Mouse (Mus musculus) megakaryocyte, embryonic 14.5 days (primary cell): Measurements from ENCODE around the gene Defb13.
"Not testable (repeated sequence)": the region's sequence is repeated elsewhere in the genome, so short reads cannot be mapped to it uniquely, and the experiment has no call there.

Source experiments
- FLI1 ChIP-seq: IDR thresholded peaks from 2 replicates; pipeline ENCODE4 v1.6.1; 2012; ENCODE audit warnings: low read length, inconsistent platforms, mixed read lengths
- GATA1 ChIP-seq: IDR thresholded peaks from 3 replicates; pipeline ENCODE4 v1.6.1; 2012; ENCODE audit warnings: mixed read lengths, low read length, inconsistent platforms, borderline replicate concordance

DNA sequence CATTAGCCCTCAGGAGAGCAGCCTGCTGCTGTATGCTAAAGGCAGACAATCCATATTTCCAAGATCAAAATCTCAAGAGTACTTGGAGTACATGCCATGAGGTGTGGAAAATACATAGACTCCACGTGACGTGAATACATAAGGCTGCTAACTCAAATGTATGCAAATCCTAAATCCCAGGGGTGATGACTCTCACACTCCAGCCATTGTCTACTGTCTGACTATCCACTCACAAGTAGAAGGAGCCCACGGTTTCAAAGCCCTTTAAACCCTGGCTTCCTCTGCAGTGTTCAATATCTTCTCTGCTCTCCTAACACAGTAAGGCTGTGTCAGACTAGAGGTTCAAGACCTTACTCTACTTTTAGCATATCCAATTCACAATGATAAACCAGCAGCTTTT is 15.8 kb upstream of the Defb13 start:
- TF ChIP-seq GATA1, FLI1: not testable (repeated sequence)
